Mouse (Mus musculus) stomach, embryonic 15.5 days (tissue): ENCODE measurements around the gene Inmt. TPM values are rescaled to one million over a fixed set of nuclear protein-coding genes. Genes with fewer than 3 reads are reported as not detected.
"Not testable (repeated sequence)": the region's sequence is repeated elsewhere in the genome, so short reads cannot be mapped to it uniquely, and the experiment has no call there.

Experiments used
- ATAC-seq: fragments of 200-750 bp; cut with Nextera tagmentation; 2 replicates; pipeline ENCODE4 v1.8.0; 2017; ENCODE audit warnings: low read depth, moderate number of reproducible peaks, moderate TSS enrichment; ENCODE audit not compliant: insufficient read depth, low FRiP score
- H3K27ac ChIP-seq: fragments of 300-500 bp; sonication (generic); 2 replicates; pipeline ENCODE4 v1.5.1; 2015; ENCODE audit warnings: mild to moderate bottlenecking, inconsistent platforms
- H3K27me3 ChIP-seq: fragments of 300-500 bp; sonication (generic); replicated peaks from 2 replicates; pipeline ENCODE4 v1.6.1; 2015; ENCODE audit warnings: inconsistent platforms
- H3K36me3 ChIP-seq: fragments of 300-500 bp; sonication (generic); 2 replicates; pipeline ENCODE4 v1.6.1; 2015; ENCODE audit warnings: inconsistent platforms
- H3K4me1 ChIP-seq: fragments of 300-500 bp; sonication (generic); 2 replicates; pipeline ENCODE4 v1.6.1; 2015; ENCODE audit warnings: inconsistent platforms
- H3K4me2 ChIP-seq: fragments of 300-500 bp; sonication (generic); 2 replicates; pipeline ENCODE4 v1.6.1; 2015; ENCODE audit warnings: mild to moderate bottlenecking, inconsistent platforms
- H3K4me3 ChIP-seq: fragments of 300-500 bp; sonication (generic); replicated peaks from 2 replicates; pipeline ENCODE4 v1.5.1; 2015; ENCODE audit warnings: inconsistent platforms
- H3K9ac ChIP-seq: fragments of 300-500 bp; sonication (generic); 2 replicates; pipeline ENCODE4 v1.6.1; 2015; ENCODE audit warnings: inconsistent platforms
- H3K9me3 ChIP-seq: fragments of 300-500 bp; sonication (generic); 2 replicates; pipeline ENCODE4 v1.6.1; 2016; ENCODE audit warnings: inconsistent platforms
- WGBS: fragments of 180-500 bp; shearing (Covaris S2); methylation state at CpG from one replicate; pipeline ENCODE4 v1.1.7; 2015; 5-methylcytosine and 5-hydroxymethylcytosine counted together
- polyA plus RNA-seq: library from polyadenylated mRNA; unstranded; fragments of >200 nt; fragmentation: Nextera tagmentation; extraction: Ambion mirVana; gene quantifications from 2 replicates; pipeline ENCODE4 v1.2.1, GENCODE M21; 2015

Gene Inmt
- polyA plus RNA-seq, 1 experiment from 2014 or later = 0.12 TPM

- Histone ChIP-seq H3K9ac (no peak overlapping the region), H3K36me3 (no peaks in the 10 kb centered on the region), H3K4me1 (no peaks in the 10 kb centered on the region), H3K27me3 (no peaks in the 10 kb centered on the region), H3K4me3 (no peak overlapping the region), H3K4me2 (no peak overlapping the region), H3K9me3 (no peaks in the 10 kb centered on the region), H3K27ac (no peak overlapping the region)
- ATAC-seq = no peak
Measured at GRCm38 (mm10) chr6:55189406-55189805, 14.6 kb upstream of the Inmt start.

- WGBS = 92% methylated on average over 17 of the region's 17 CpGs
- not testable (repeated sequence) for H3K9me3 ChIP-seq, H3K27me3 ChIP-seq, H3K9ac ChIP-seq, H3K36me3 ChIP-seq, ATAC-seq, H3K4me3 ChIP-seq, H3K4me1 ChIP-seq, H3K27ac ChIP-seq, H3K4me2 ChIP-seq
Measured at GRCm38 (mm10) chr6:55187827-55188226, 13.0 kb upstream of the Inmt start.

- no peak for ATAC-seq
- H3K4me3 ChIP-seq = no peak overlapping the region
- no peaks in the 10 kb centered on the region for H3K9me3 ChIP-seq
- H3K4me1 ChIP-seq = no peaks in the 10 kb centered on the region
- 81% methylated on average over 1 of the region's 1 CpGs for WGBS
- no peak overlapping the region for H3K27ac ChIP-seq
- no peak overlapping the region for H3K4me2 ChIP-seq
- no peaks in the 10 kb centered on the region for H3K27me3 ChIP-seq
- H3K9ac ChIP-seq = no peak overlapping the region
- H3K36me3 ChIP-seq = no peaks in the 10 kb centered on the region
Measured at GRCm38 (mm10) chr6:55182655-55183430, 8.0 kb upstream of the Inmt start.

GRCm38 (mm10) chr6:55179560-55179959 is 4.7 kb upstream of the Inmt start:
- Histone ChIP-seq H3K9me3 (no peaks in the 10 kb centered on the region), H3K36me3 (no peaks in the 10 kb centered on the region), H3K27ac (no peak overlapping the region), H3K9ac (no peak overlapping the region), H3K4me1 (no peaks in the 10 kb centered on the region), H3K4me3 (no peak overlapping the region), H3K4me2 (no peak overlapping the region), H3K27me3 (no peaks in the 10 kb centered on the region)
- WGBS = 68% methylated on average over 7 of the region's 7 CpGs
- no peak for ATAC-seq

GRCm38 (mm10) chr6:55177060-55177732 is 2.4 kb upstream of the Inmt start:
- Histone ChIP-seq H3K27ac (no peak overlapping the region), H3K9ac (no peak overlapping the region), H3K4me3 (no peak overlapping the region), H3K9me3 (no peaks in the 10 kb centered on the region), H3K27me3 (no peaks in the 10 kb centered on the region), H3K36me3 (no peaks in the 10 kb centered on the region), H3K4me1 (no peaks in the 10 kb centered on the region), H3K4me2 (no peak overlapping the region)
- ATAC-seq = no peak
- WGBS = 39% methylated on average over 12 of the region's 12 CpGs

- no peak overlapping the region for H3K9ac ChIP-seq
- H3K4me1 ChIP-seq = no peaks in the 10 kb centered on the region
- H3K9me3 ChIP-seq = no peaks in the 10 kb centered on the region
- WGBS = 32% methylated on average over 5 of the region's 5 CpGs
- no peak for ATAC-seq
- no peak overlapping the region for H3K4me3 ChIP-seq
- no peak overlapping the region for H3K4me2 ChIP-seq
- no peaks in the 10 kb centered on the region for H3K27me3 ChIP-seq
- H3K36me3 ChIP-seq = no peaks in the 10 kb centered on the region
- H3K27ac ChIP-seq = no peak overlapping the region
Measured at GRCm38 (mm10) chr6:55175892-55176291, 1.0 kb upstream of the Inmt start.

- ATAC-seq = 0 out of 2 replicates have a peak, but pooled peaks have one; percentile 33
- no peak overlapping the region for H3K4me3 ChIP-seq
- H3K36me3 ChIP-seq = no peaks in the 10 kb centered on the region
- H3K9ac ChIP-seq = no peak overlapping the region
- 29% methylated on average over 2 of the region's 2 CpGs for WGBS
- no peak overlapping the region for H3K4me2 ChIP-seq
- H3K27me3 ChIP-seq = no peaks in the 10 kb centered on the region
- H3K4me1 ChIP-seq = no peaks in the 10 kb centered on the region
- H3K9me3 ChIP-seq = no peaks in the 10 kb centered on the region
- H3K27ac ChIP-seq = no peak overlapping the region
Measured at GRCm38 (mm10) chr6:55175456-55175855, 613 bp upstream of the Inmt start.

- WGBS = 39% methylated on average over 3 of the region's 3 CpGs
- no peaks in the 10 kb centered on the region for H3K36me3 ChIP-seq
- H3K27ac ChIP-seq = no peak overlapping the region
- H3K9me3 ChIP-seq = no peaks in the 10 kb centered on the region
- no peaks in the 10 kb centered on the region for H3K27me3 ChIP-seq
- no peak overlapping the region for H3K9ac ChIP-seq
- H3K4me3 ChIP-seq = no peak overlapping the region
- H3K4me1 ChIP-seq = no peaks in the 10 kb centered on the region
- no peak overlapping the region for H3K4me2 ChIP-seq
- no peak for ATAC-seq
Measured at GRCm38 (mm10) chr6:55173941-55174349, 898 bp downstream of the Inmt start.

GRCm38 (mm10) chr6:55173171-55173570 is 1.7 kb downstream of the Inmt start:
- WGBS = 79% methylated on average over 10 of the region's 10 CpGs

GRCm38 (mm10) chr6:55171638-55172037 is 3.2 kb downstream of the Inmt start:
- no peak overlapping the region for H3K9ac ChIP-seq
- no peaks in the 10 kb centered on the region for H3K9me3 ChIP-seq
- H3K4me2 ChIP-seq = no peak overlapping the region
- no peak for ATAC-seq
- 51% methylated on average over 4 of the region's 4 CpGs for WGBS
- H3K36me3 ChIP-seq = no peaks in the 10 kb centered on the region
- H3K4me1 ChIP-seq = no peaks in the 10 kb centered on the region
- no peak overlapping the region for H3K27ac ChIP-seq
- no peak overlapping the region for H3K4me3 ChIP-seq
- no peaks in the 10 kb centered on the region for H3K27me3 ChIP-seq

More at GRCm38 (mm10) chr6:55173171-55173570, 1.7 kb downstream of the Inmt start:
- Histone ChIP-seq H3K4me2 (no peak overlapping the region), H3K27ac (no peak overlapping the region), H3K36me3 (no peaks in the 10 kb centered on the region), H3K9ac (no peak overlapping the region), H3K4me3 (no peak overlapping the region), H3K4me1 (no peaks in the 10 kb centered on the region), H3K9me3 (no peaks in the 10 kb centered on the region), H3K27me3 (no peaks in the 10 kb centered on the region)
- no peak for ATAC-seq

GRCm38 (mm10) chr6:55169818-55170217 is 5.0 kb downstream of the Inmt start:
- H3K9ac ChIP-seq = no peak overlapping the region
- no peak overlapping the region for H3K4me2 ChIP-seq
- no peak overlapping the region for H3K27ac ChIP-seq
- no peak for ATAC-seq
- no peaks in the 10 kb centered on the region for H3K27me3 ChIP-seq
- H3K36me3 ChIP-seq = no peaks in the 10 kb centered on the region
- H3K4me3 ChIP-seq = no peak overlapping the region
- 66% methylated on average over 5 of the region's 5 CpGs for WGBS
- H3K9me3 ChIP-seq = no peaks in the 10 kb centered on the region
- H3K4me1 ChIP-seq = no peaks in the 10 kb centered on the region

GRCm38 (mm10) chr6:55166777-55167463 is 7.9 kb downstream of the Inmt start:
- Histone ChIP-seq H3K36me3 (no peaks in the 10 kb centered on the region), H3K4me2 (no peak overlapping the region), H3K27me3 (no peaks in the 10 kb centered on the region), H3K4me3 (no peak overlapping the region), H3K27ac (no peak overlapping the region), H3K9me3 (no peaks in the 10 kb centered on the region), H3K4me1 (no peaks in the 10 kb centered on the region), H3K9ac (no peak overlapping the region)
- ATAC-seq = peak; percentile 15; the same call in 1 of the 2 replicates
- WGBS = 49% methylated on average over 7 of the region's 7 CpGs
